Mouse (Mus musculus) regulatory T cell (primary cell): ENCODE measurements around the gene Bspry.

Source experiments
- in situ Hi-C: fragments of 300-600 bp; cut with MboI, MseI; formaldehyde crosslinking; loops from one replicate; pipeline ENCODE4 v1.15.1; 2025; ENCODE audit warnings: high pct_unique_total_duplicates

Bspry gene

GRCm38 (mm10) chr4:62480709-62481605, 1.1 kb downstream of the Bspry start:
- in situ Hi-C loops = loop anchor here (25.0 kb wide), 1 partner anchor 906 kb away; no protein-coding TSS in a partner anchor

GRCm38 (mm10) chr4:62484928-62485327, 5.1 kb downstream of the Bspry start:
- in situ Hi-C loops = loop anchor here (25.0 kb wide), 1 partner anchor 902 kb away; no protein-coding TSS in a partner anchor

- in situ Hi-C loops = loop anchor here (25.0 kb wide), 1 partner anchor 902 kb away; no protein-coding TSS in a partner anchor
Observed at GRCm38 (mm10) chr4:62485450-62486161, 5.8 kb downstream of the Bspry start.

- in situ Hi-C loops = loop anchor here (25.0 kb wide), 1 partner anchor 901 kb away; no protein-coding TSS in a partner anchor
Observed at GRCm38 (mm10) chr4:62486162-62486696, 6.4 kb downstream of the Bspry start.

- in situ Hi-C loops = loop anchor here (25.0 kb wide), 1 partner anchor 900 kb away; no protein-coding TSS in a partner anchor
Observed at GRCm38 (mm10) chr4:62487172-62487571, 7.3 kb downstream of the Bspry start.

- in situ Hi-C loops = loop anchor here (25.0 kb wide), 1 partner anchor 899 kb away; no protein-coding TSS in a partner anchor
Observed at GRCm38 (mm10) chr4:62487914-62488313, 8.1 kb downstream of the Bspry start.

- in situ Hi-C loops = loop anchor here (25.0 kb wide), 1 partner anchor 895 kb away; no protein-coding TSS in a partner anchor
Observed at GRCm38 (mm10) chr4:62492682-62493081, 12.8 kb downstream of the Bspry start.

- in situ Hi-C loops = loop anchor here (25.0 kb wide), 1 partner anchor 893 kb away; no protein-coding TSS in a partner anchor
Observed at GRCm38 (mm10) chr4:62494230-62494629, 14.4 kb downstream of the Bspry start.

- in situ Hi-C loops = loop anchor here (25.0 kb wide), 1 partner anchor 891 kb away; no protein-coding TSS in a partner anchor
Observed at GRCm38 (mm10) chr4:62495946-62496345, 16.1 kb downstream of the Bspry start.

GRCm38 (mm10) chr4:62496815-62497214, 17.0 kb downstream of the Bspry start:
- in situ Hi-C loops = loop anchor here (25.0 kb wide), 1 partner anchor 890 kb away; no protein-coding TSS in a partner anchor

- in situ Hi-C loops = no loop called here
Observed at GRCm38 (mm10) chr4:62500799-62501198, 20.9 kb downstream of the Bspry start.

- in situ Hi-C loops = no loop called here
Observed at GRCm38 (mm10) chr4:62501534-62501933, 21.7 kb downstream of the Bspry start.

GRCm38 (mm10) chr4:62501964-62502732, 22.3 kb downstream of the Bspry start:
- in situ Hi-C loops = no loop called here

GRCm38 (mm10) chr4:62502969-62503368, 23.1 kb downstream of the Bspry start:
- in situ Hi-C loops = no loop called here

GRCm38 (mm10) chr4:62503374-62503970, 23.6 kb downstream of the Bspry start, which contains the start of gene Hdhd3:
TSS of gene Hdhd3 (minus strand) at chr4:62503467.
- in situ Hi-C loops = no loop called here

- in situ Hi-C loops = no loop called here
Observed at GRCm38 (mm10) chr4:62505991-62506390, 26.1 kb downstream of the Bspry start.

- in situ Hi-C loops = no loop called here
Observed at GRCm38 (mm10) chr4:62506798-62507197, 26.9 kb downstream of the Bspry start.

- in situ Hi-C loops = no loop called here
Observed at GRCm38 (mm10) chr4:62508839-62509238, 29.0 kb downstream of the Bspry start.

GRCm38 (mm10) chr4:62509946-62510345, 30.1 kb downstream of the Bspry start:
- in situ Hi-C loops = no loop called here

- in situ Hi-C loops = no loop called here
Observed at GRCm38 (mm10) chr4:62513998-62514506, 34.2 kb downstream of the Bspry start.
